Mouse (Mus musculus) lung, postnatal 0 days (tissue): ENCODE measurements around the gene Akap2. TPM values are rescaled to one million over a fixed set of nuclear protein-coding genes. Genes with fewer than 3 reads are reported as not detected.

Experiments used
- ATAC-seq: fragments of 200-750 bp; cut with Nextera tagmentation; 2 replicates; pipeline ENCODE4 v1.8.0; 2017; ENCODE audit warnings: moderate library complexity
- DNase-seq: peaks from one replicate; pipeline ENCODE4 v3.0.0-alpha.2; 2016; ENCODE audit warnings: low spot score
- H3K27ac ChIP-seq: fragments of 300-500 bp; sonication (generic); 2 replicates; pipeline ENCODE4 v1.5.1; 2014; ENCODE audit warnings: antibody characterized with exemption, mild to moderate bottlenecking, low read length, mixed read lengths
- H3K27me3 ChIP-seq: fragments of 300-500 bp; sonication (generic); replicated peaks from 2 replicates; pipeline ENCODE4 v1.6.1; 2014; ENCODE audit warnings: low read length, mixed read lengths; ENCODE audit not compliant: insufficient read depth
- H3K36me3 ChIP-seq: fragments of 300-500 bp; sonication (generic); 2 replicates; pipeline ENCODE4 v1.6.1; 2014; ENCODE audit warnings: low read length, mixed read lengths; ENCODE audit not compliant: insufficient read depth
- H3K4me1 ChIP-seq: fragments of 300-500 bp; sonication (generic); 2 replicates; pipeline ENCODE4 v1.6.1; 2014; ENCODE audit warnings: antibody characterized with exemption, low read depth, low read length, mixed read lengths; ENCODE audit not compliant: insufficient read depth
- H3K4me2 ChIP-seq: fragments of 300-500 bp; sonication (generic); replicated peaks from 2 replicates; pipeline ENCODE4 v1.6.1; 2014; ENCODE audit warnings: low read depth, mild to moderate bottlenecking, low read length, moderate library complexity, mixed read lengths
- H3K4me3 ChIP-seq: fragments of 300-500 bp; sonication (generic); 2 replicates; pipeline ENCODE4 v1.5.1; 2014; ENCODE audit warnings: low read depth, low read length
- H3K9ac ChIP-seq: fragments of 300-500 bp; sonication (generic); replicated peaks from 2 replicates; pipeline ENCODE4 v1.6.1; 2014; ENCODE audit warnings: low read depth, mild to moderate bottlenecking
- H3K9me3 ChIP-seq: fragments of 300-500 bp; sonication (generic); 2 replicates; pipeline ENCODE4 v1.6.1; 2016; ENCODE audit warnings: low read length, mixed read lengths
- CTCF ChIP-seq: IDR thresholded peaks from 2 replicates; pipeline ENCODE4 v1.5.1; 2016; ENCODE audit warnings: antibody characterized with exemption, mild to moderate bottlenecking
- EP300 ChIP-seq: IDR thresholded peaks from 2 replicates; pipeline ENCODE4 v1.6.1; 2016; ENCODE audit warnings: antibody characterized with exemption, mild to moderate bottlenecking, control low read depth
- WGBS: fragments of 180-500 bp; shearing (Covaris S2); extraction: QIAGEN DNeasy Blood & Tissue Kit; methylation state at CpG from one replicate; pipeline ENCODE4 v1.1.7; 2014; 5-methylcytosine and 5-hydroxymethylcytosine counted together
- polyA plus RNA-seq: library from polyadenylated mRNA; unstranded; fragments of >200 nt; fragmentation: Nextera tagmentation; extraction: Ambion mirVana; gene quantifications from 2 replicates; pipeline ENCODE4 v1.2.1, GENCODE M21; 2015

Gene Akap2
- polyA plus RNA-seq, 1 experiment from 2014 or later, result 112 TPM

DNA sequence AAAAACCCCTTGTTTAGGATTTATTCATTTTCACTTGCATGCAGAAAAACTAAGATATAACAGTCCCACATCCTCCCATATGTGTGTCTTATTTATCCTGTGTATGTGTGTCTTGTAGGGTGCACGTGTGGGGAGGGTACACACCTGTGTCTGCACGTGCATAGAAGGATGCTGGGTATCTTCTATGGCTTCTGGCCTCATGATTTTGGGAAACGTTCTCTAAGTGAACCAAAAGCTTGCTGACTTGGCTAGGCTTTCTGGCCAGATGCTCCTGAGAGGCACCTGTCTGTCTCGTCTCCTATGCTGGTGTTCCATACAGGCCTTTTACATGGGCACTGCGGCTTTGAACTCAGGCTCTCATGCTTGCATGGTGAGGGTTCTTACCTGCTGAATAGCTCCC is 105.2 kb downstream of the Akap2 start:
- DNase-seq (no peak), ATAC-seq (no peak)
- 91% methylated on average over 5 of the region's 5 CpGs for WGBS
- H3K27me3 ChIP-seq, result no peaks in the 10 kb centered on the region
- no peak overlapping the region for H3K4me2 ChIP-seq
- H3K27ac ChIP-seq, result 0 out of 2 replicates have a peak overlapping the region, but pooled peaks have one; percentile 57
- H3K4me1 ChIP-seq, result no peaks in the 10 kb centered on the region
- H3K9me3 ChIP-seq, result no peaks in the 10 kb centered on the region
- no peak overlapping the region for H3K9ac ChIP-seq
- no peaks in the 10 kb centered on the region for H3K36me3 ChIP-seq
- H3K4me3 ChIP-seq, result no peak overlapping the region
- TF ChIP-seq EP300, result no peak
- TF ChIP-seq CTCF, result no peak

DNA sequence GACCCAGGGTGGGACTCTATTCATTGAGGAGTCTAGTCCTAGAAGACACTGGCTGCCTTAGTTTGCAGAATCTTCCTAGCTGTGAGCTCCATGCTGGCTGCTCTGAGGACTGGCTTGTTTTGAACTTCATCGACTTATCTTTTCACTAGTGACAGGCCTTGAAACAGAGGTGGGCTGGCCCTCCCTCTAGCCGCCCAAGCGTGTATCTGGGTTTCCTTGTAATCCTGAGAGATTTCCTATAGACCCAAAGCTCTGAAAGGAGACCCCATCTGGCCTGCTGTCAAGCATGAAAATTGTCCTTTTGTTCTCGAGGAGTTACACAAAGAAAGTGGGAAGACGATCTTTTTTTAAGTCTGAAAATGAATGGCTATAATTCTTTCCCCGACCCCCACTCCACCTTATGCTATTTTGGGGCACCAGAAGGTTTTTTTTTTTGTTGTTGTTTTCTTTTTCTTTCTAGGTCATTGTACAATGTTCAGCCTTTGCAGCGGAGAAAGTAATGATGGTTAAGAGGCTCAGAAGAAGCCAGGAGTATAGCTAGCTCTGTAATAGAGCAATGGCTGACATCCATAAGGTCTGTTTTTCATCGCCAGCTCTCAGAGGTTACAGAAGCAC is 107.3 kb downstream of the Akap2 start:
- H3K36me3 ChIP-seq, result no peaks in the 10 kb centered on the region
- H3K4me2 ChIP-seq, result no peak overlapping the region
- no peak overlapping the region for H3K27ac ChIP-seq
- 70% methylated on average over 8 of the region's 8 CpGs for whole genome bisulfite sequencing
- no peak overlapping the region for H3K9ac ChIP-seq
- H3K4me1 ChIP-seq, result no peaks in the 10 kb centered on the region
- DNase-seq, result no peak
- H3K4me3 ChIP-seq, result no peak overlapping the region
- ATAC-seq, result no peak
- no peak for TF ChIP-seq EP300
- TF ChIP-seq CTCF, result no peak
- H3K9me3 ChIP-seq, result no peaks in the 10 kb centered on the region
- H3K27me3 ChIP-seq, result no peaks in the 10 kb centered on the region

DNA sequence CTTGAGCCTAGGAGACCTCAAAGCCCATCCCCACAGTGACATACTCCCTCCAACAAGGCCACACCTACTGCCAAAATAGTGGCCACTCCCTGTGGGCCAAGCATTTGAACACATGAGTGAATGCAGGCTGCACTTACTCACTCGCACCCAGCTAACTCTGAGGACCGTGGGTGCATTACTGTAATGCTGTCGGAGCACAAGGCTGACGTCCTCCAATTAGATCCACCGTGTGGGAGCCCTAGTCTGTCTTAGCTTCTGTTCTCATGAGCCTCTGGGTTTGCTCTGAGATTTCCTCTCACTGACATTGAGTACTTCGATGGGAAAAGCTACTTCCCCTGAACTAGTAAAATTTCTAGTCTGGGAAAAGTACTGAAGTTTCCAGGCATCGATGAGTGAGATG is 108.8 kb downstream of the Akap2 start:
- TF ChIP-seq CTCF, result no peak
- no peak for TF ChIP-seq EP300
- H3K4me2 ChIP-seq, result no peak overlapping the region
- no peak overlapping the region for H3K4me3 ChIP-seq
- ATAC-seq (no peak), DNase-seq (no peak)
- no peak overlapping the region for H3K27ac ChIP-seq
- WGBS, result 84% methylated on average over 7 of the region's 7 CpGs
- no peaks in the 10 kb centered on the region; the same call in 1 of the 2 replicates for H3K4me1 ChIP-seq
- H3K36me3 ChIP-seq, result no peaks in the 10 kb centered on the region
- H3K9ac ChIP-seq, result no peak overlapping the region
- no peaks in the 10 kb centered on the region for H3K9me3 ChIP-seq
- no peaks in the 10 kb centered on the region for H3K27me3 ChIP-seq

DNA sequence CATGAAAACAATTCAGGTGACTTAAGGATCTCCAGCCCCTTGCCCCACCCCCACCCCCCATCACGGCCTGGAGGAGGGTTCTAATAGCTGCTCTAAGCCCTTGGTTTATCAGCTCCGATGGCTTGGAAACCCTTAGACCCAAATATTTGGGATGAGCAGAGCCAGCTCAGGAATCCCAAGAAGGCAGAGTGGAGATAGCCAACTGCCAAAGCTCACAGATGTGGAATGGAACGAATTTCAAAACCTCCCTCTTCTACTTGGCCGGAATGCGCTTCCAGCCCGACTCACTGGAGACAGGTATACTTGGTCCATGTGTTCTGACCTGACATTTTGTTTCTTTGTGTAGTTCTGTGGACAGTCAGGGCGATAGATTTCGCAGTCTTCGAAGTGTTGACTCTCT is 111.7 kb downstream of the Akap2 start:
- DNase-seq (peak; percentile 32), ATAC-seq (peak; percentile 45)
- TF ChIP-seq CTCF, result no peak
- peak; percentile 98 for TF ChIP-seq EP300
- Histone ChIP-seq H3K4me3 (no peak overlapping the region), H3K27me3 (no peaks in the 10 kb centered on the region), H3K9me3 (no peaks in the 10 kb centered on the region), H3K9ac (no peak overlapping the region), H3K27ac (peak overlapping the region; percentile 47), H3K4me2 (no peak overlapping the region), H3K36me3 (no peaks in the 10 kb centered on the region), H3K4me1 (peaks cover 7% of the 10 kb centered on the region; the same call in 1 of the 2 replicates)
- 57% methylated on average over 9 of the region's 9 CpGs for whole genome bisulfite sequencing

DNA sequence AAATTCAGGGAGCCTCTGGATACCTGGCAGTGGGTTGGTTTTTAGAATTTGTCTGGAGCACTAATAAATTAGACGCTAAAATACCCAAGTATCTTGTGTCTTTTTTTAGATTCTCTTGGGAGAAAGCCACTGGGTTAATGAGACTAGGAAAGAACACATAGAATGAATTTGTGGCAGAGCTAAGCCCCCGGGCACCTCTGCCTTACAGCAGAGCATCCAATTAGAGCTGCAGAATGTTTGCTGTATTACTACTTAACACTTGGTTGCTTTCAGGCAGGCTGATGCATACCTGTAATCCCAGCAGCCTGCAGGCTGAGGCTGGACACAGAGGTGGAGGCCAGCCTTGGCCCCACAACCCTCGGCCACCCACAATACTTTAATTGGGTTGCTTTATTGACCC is 112.3 kb downstream of the Akap2 start:
- Histone ChIP-seq H3K4me1 (peaks cover 7% of the 10 kb centered on the region; the same call in 1 of the 2 replicates), H3K9me3 (no peaks in the 10 kb centered on the region), H3K4me3 (no peak overlapping the region), H3K4me2 (no peak overlapping the region), H3K27me3 (no peaks in the 10 kb centered on the region), H3K9ac (no peak overlapping the region), H3K36me3 (no peaks in the 10 kb centered on the region), H3K27ac (peak overlapping the region; percentile 47)
- WGBS, result 88% methylated on average over 3 of the region's 3 CpGs
- TF ChIP-seq EP300 (no peak), CTCF (no peak)
- DNase-seq (no peak), ATAC-seq (no peak)

DNA sequence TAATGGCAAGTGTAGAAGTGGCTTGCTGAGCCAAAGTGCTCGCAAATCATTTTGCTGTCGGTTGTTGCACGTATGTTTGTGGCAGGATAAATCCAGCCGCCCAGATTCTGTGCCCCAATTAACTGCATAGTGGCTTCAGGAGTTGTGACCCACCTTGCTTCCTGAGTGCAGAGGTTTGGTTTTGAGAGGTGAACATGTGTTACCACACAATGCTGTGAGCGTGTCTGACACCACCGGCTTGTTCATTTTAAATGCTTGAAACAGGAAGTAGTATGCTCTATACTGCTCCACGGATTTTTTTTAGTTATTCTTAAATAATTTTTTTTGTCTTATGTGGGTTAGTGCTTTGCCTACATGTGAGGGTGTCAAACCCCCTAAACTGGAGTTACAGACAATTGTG is 114.9 kb downstream of the Akap2 start:
- 40% methylated on average over 7 of the region's 7 CpGs for WGBS
- Histone ChIP-seq H3K4me1 (peaks cover 7% of the 10 kb centered on the region; the same call in 1 of the 2 replicates), H3K4me3 (no peak overlapping the region), H3K9ac (no peak overlapping the region), H3K9me3 (no peaks in the 10 kb centered on the region), H3K27ac (peak overlapping the region; percentile 27; the same call in 1 of the 2 replicates), H3K36me3 (no peaks in the 10 kb centered on the region), H3K4me2 (no peak overlapping the region), H3K27me3 (no peaks in the 10 kb centered on the region)
- DNase-seq (no peak), ATAC-seq (no peak)
- TF ChIP-seq EP300 (no peak), CTCF (no peak)

DNA sequence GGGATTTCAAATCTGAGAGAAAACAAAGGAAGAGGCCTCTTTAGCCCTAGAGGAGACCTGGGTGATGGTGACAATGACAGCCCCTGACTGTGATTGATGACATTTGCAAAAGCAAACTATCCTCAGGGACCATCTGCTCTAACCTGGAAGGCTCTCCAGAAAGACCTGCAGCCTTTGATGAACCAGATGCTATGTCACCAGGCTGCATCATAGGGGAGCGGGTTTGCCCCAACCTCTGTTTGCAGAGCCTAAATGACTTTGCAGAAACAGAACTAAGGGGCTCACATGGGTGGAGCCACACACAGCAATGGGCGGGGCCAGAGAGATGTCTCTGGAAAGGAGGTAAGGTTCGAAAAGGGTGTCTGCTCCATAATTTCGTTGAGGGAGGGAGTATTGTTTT is 115.6 kb downstream of the Akap2 start:
- H3K4me3 ChIP-seq, result no peak overlapping the region
- peaks cover 7% of the 10 kb centered on the region; the same call in 1 of the 2 replicates for H3K4me1 ChIP-seq
- no peak overlapping the region for H3K4me2 ChIP-seq
- H3K27me3 ChIP-seq, result no peaks in the 10 kb centered on the region
- H3K36me3 ChIP-seq, result no peaks in the 10 kb centered on the region
- no peak overlapping the region for H3K9ac ChIP-seq
- peak overlapping the region; percentile 85; the same call in 1 of the 2 replicates for H3K27ac ChIP-seq
- no peak for DNase-seq
- TF ChIP-seq EP300, result no peak
- no peak for TF ChIP-seq CTCF
- no peak for ATAC-seq
- 60% methylated on average over 4 of the region's 4 CpGs for WGBS
- H3K9me3 ChIP-seq, result no peaks in the 10 kb centered on the region
